Mouse (Mus musculus) kidney, embryonic 15.5 days (tissue): Measurements from ENCODE around the gene Abca17. TPM values are rescaled to one million over a fixed set of nuclear protein-coding genes. Genes with fewer than 3 reads are reported as not detected.

Source experiments
- ATAC-seq: fragments of 200-750 bp; cut with Nextera tagmentation; replicated peaks from 2 replicates; pipeline ENCODE4 v1.8.0; 2017; ENCODE audit warnings: moderate TSS enrichment; ENCODE audit not compliant: low FRiP score
- H3K27ac ChIP-seq: fragments of 300-500 bp; sonication (generic); 2 replicates; pipeline ENCODE4 v1.5.1; 2015; ENCODE audit warnings: mild to moderate bottlenecking, inconsistent platforms
- H3K27me3 ChIP-seq: fragments of 300-500 bp; sonication (generic); 2 replicates; pipeline ENCODE4 v1.6.1; 2015; ENCODE audit warnings: inconsistent platforms
- H3K36me3 ChIP-seq: fragments of 300-500 bp; sonication (generic); 2 replicates; pipeline ENCODE4 v1.6.1; 2015; ENCODE audit warnings: inconsistent platforms
- H3K4me1 ChIP-seq: fragments of 300-500 bp; sonication (generic); 2 replicates; pipeline ENCODE4 v1.6.1; 2015; ENCODE audit warnings: inconsistent platforms
- H3K4me2 ChIP-seq: fragments of 300-500 bp; sonication (generic); 2 replicates; pipeline ENCODE4 v1.6.1; 2015; ENCODE audit warnings: moderate library complexity, mild to moderate bottlenecking, inconsistent platforms
- H3K4me3 ChIP-seq: fragments of 300-500 bp; sonication (generic); replicated peaks from 2 replicates; pipeline ENCODE4 v1.5.1; 2015; ENCODE audit warnings: mild to moderate bottlenecking, inconsistent platforms
- H3K9ac ChIP-seq: fragments of 300-500 bp; sonication (generic); 2 replicates; pipeline ENCODE4 v1.6.1; 2015; ENCODE audit warnings: mild to moderate bottlenecking, inconsistent platforms
- H3K9me3 ChIP-seq: fragments of 300-500 bp; sonication (generic); replicated peaks from 2 replicates; pipeline ENCODE4 v1.6.1; 2016; ENCODE audit warnings: inconsistent platforms
- WGBS: fragments of 180-500 bp; shearing (Covaris S2); methylation state at CpG from one replicate; pipeline ENCODE4 v1.1.7; 2015; ENCODE audit warnings: mixed read lengths; 5-methylcytosine and 5-hydroxymethylcytosine counted together
- polyA plus RNA-seq: library from polyadenylated mRNA; unstranded; fragments of >200 nt; fragmentation: Nextera tagmentation; extraction: Ambion mirVana; gene quantifications from 2 replicates; pipeline ENCODE4 v1.2.1, GENCODE M21; 2015

Gene Abca17
- polyA plus RNA-seq, 1 experiment from 2014 or later: 0.27 TPM

- Histone ChIP-seq H3K27ac (no peak overlapping the region), H3K4me1 (0 out of 2 replicates have a peak, but pooled peaks cover 8% of the 10 kb centered on the region), H3K9me3 (no peaks in the 10 kb centered on the region), H3K9ac (no peak overlapping the region), H3K36me3 (peaks cover 18% of the 10 kb centered on the region), H3K4me2 (no peak overlapping the region), H3K4me3 (no peak overlapping the region), H3K27me3 (no peaks in the 10 kb centered on the region)
- peak; percentile 88 for ATAC-seq
- 69% methylated on average over 9 of the region's 9 CpGs for WGBS
Observed at GRCm38 (mm10) chr17:24362527-24362926, 11.7 kb upstream of the Abca17 start.

GRCm38 (mm10) chr17:24361291-24361690 lies 10.4 kb upstream of the Abca17 start:
- Histone ChIP-seq H3K27ac (no peak overlapping the region), H3K9me3 (no peaks in the 10 kb centered on the region), H3K4me1 (peaks cover 8% of the 10 kb centered on the region; the same call in 1 of the 2 replicates), H3K27me3 (no peaks in the 10 kb centered on the region), H3K4me3 (no peak overlapping the region), H3K4me2 (no peak overlapping the region), H3K36me3 (peaks cover 7% of the 10 kb centered on the region; the same call in 1 of the 2 replicates), H3K9ac (no peak overlapping the region)
- no peak for ATAC-seq
- 82% methylated on average over 5 of the region's 5 CpGs for WGBS

GRCm38 (mm10) chr17:24360841-24361240 lies 10.0 kb upstream of the Abca17 start:
- H3K36me3 ChIP-seq: peaks cover 3% of the 10 kb centered on the region; the same call in 1 of the 2 replicates
- ATAC-seq: 0 out of 2 replicates have a peak, but pooled peaks have one; percentile 15
- WGBS: 81% methylated on average over 8 of the region's 8 CpGs

GRCm38 (mm10) chr17:24359903-24360302 lies 9.0 kb upstream of the Abca17 start:
- 0 out of 2 replicates have a peak, but pooled peaks cover 3% of the 10 kb centered on the region for H3K36me3 ChIP-seq
- 0 out of 2 replicates have a peak overlapping the region, but pooled peaks have one; percentile 19 for H3K27ac ChIP-seq
- H3K9me3 ChIP-seq: no peaks in the 10 kb centered on the region
- ATAC-seq: no peak
- H3K9ac ChIP-seq: no peak overlapping the region
- no peak overlapping the region for H3K4me2 ChIP-seq
- peaks cover 8% of the 10 kb centered on the region; the same call in 1 of the 2 replicates for H3K4me1 ChIP-seq
- WGBS: 76% methylated on average over 2 of the region's 2 CpGs
- H3K4me3 ChIP-seq: no peak overlapping the region
- no peaks in the 10 kb centered on the region for H3K27me3 ChIP-seq

More at GRCm38 (mm10) chr17:24360841-24361240, 10.0 kb upstream of the Abca17 start:
- H3K9me3 ChIP-seq: no peaks in the 10 kb centered on the region
- H3K27ac ChIP-seq: no peak overlapping the region
- no peak overlapping the region for H3K4me3 ChIP-seq
- H3K4me1 ChIP-seq: peaks cover 8% of the 10 kb centered on the region; the same call in 1 of the 2 replicates
- H3K9ac ChIP-seq: no peak overlapping the region
- H3K4me2 ChIP-seq: no peak overlapping the region
- H3K27me3 ChIP-seq: no peaks in the 10 kb centered on the region

- WGBS: 91% methylated on average over 8 of the region's 8 CpGs
- Histone ChIP-seq H3K4me2 (no peak overlapping the region), H3K9me3 (no peaks in the 10 kb centered on the region), H3K4me3 (no peak overlapping the region), H3K27ac (0 out of 2 replicates have a peak overlapping the region, but pooled peaks have one; percentile 19), H3K4me1 (peaks cover 8% of the 10 kb centered on the region; the same call in 1 of the 2 replicates), H3K9ac (no peak overlapping the region), H3K36me3 (0 out of 2 replicates have a peak, but pooled peaks cover 1% of the 10 kb centered on the region), H3K27me3 (no peaks in the 10 kb centered on the region)
- no peak for ATAC-seq
Observed at GRCm38 (mm10) chr17:24359006-24359405, 8.1 kb upstream of the Abca17 start.

- ATAC-seq: no peak
- Histone ChIP-seq H3K9ac (no peak overlapping the region), H3K4me1 (peaks cover 30% of the 10 kb centered on the region), H3K4me2 (no peak overlapping the region), H3K4me3 (no peak overlapping the region), H3K27ac (no peak overlapping the region), H3K9me3 (no peaks in the 10 kb centered on the region), H3K27me3 (peaks cover 14% of the 10 kb centered on the region), H3K36me3 (no peaks in the 10 kb centered on the region)
- 63% methylated on average over 8 of the region's 8 CpGs for WGBS
Observed at GRCm38 (mm10) chr17:24355284-24355683, 4.4 kb upstream of the Abca17 start.

GRCm38 (mm10) chr17:24353960-24354359 lies 3.1 kb upstream of the Abca17 start:
- no peak overlapping the region for H3K4me3 ChIP-seq
- H3K27me3 ChIP-seq: peaks cover 25% of the 10 kb centered on the region
- H3K36me3 ChIP-seq: no peaks in the 10 kb centered on the region
- no peak overlapping the region for H3K4me2 ChIP-seq
- no peaks in the 10 kb centered on the region for H3K9me3 ChIP-seq
- no peak overlapping the region for H3K9ac ChIP-seq
- ATAC-seq: no peak
- H3K27ac ChIP-seq: no peak overlapping the region
- peaks cover 26% of the 10 kb centered on the region for H3K4me1 ChIP-seq
- 85% methylated on average over 3 of the region's 3 CpGs for WGBS

GRCm38 (mm10) chr17:24352370-24353194 lies 1.7 kb upstream of the Abca17 start:
- Histone ChIP-seq H3K27me3 (peaks cover 29% of the 10 kb centered on the region), H3K36me3 (no peaks in the 10 kb centered on the region), H3K4me1 (peaks cover 26% of the 10 kb centered on the region), H3K9ac (peak overlapping the region; percentile 73), H3K4me3 (peak overlapping the region; percentile 73), H3K27ac (peak overlapping the region; percentile 75), H3K9me3 (no peaks in the 10 kb centered on the region), H3K4me2 (peak overlapping the region; percentile 98)
- peak; percentile 59 for ATAC-seq
- WGBS: 2% methylated on average over 36 of the region's 36 CpGs

- WGBS: under 1% methylated on average over 50 of the region's 55 CpGs
- Histone ChIP-seq H3K36me3 (no peaks in the 10 kb centered on the region), H3K4me2 (peak within 1 kb of the TSS; percentile 98), H3K27me3 (peaks cover 29% of the 10 kb centered on the region), H3K4me3 (peak within 1 kb of the TSS; percentile 73), H3K27ac (peak within 1 kb of the TSS; percentile 75), H3K9ac (peak within 1 kb of the TSS; percentile 73), H3K9me3 (no peaks in the 10 kb centered on the region), H3K4me1 (peaks cover 26% of the 10 kb centered on the region)
- peak; percentile 96 for ATAC-seq
Observed at GRCm38 (mm10) chr17:24351760-24352357, 991 bp upstream of the Abca17 start, which contains the start of gene Abca3. TSS of gene Abca3 (plus strand) at chr17:24351950.

GRCm38 (mm10) chr17:24349176-24349575 lies 1.7 kb downstream of the Abca17 start:
- H3K4me2 ChIP-seq: no peak overlapping the region
- no peak overlapping the region for H3K27ac ChIP-seq
- H3K9ac ChIP-seq: no peak overlapping the region
- H3K36me3 ChIP-seq: no peaks in the 10 kb centered on the region
- no peaks in the 10 kb centered on the region for H3K9me3 ChIP-seq
- no peak overlapping the region for H3K4me3 ChIP-seq
- WGBS: 82% methylated on average over 2 of the region's 2 CpGs
- peaks cover 26% of the 10 kb centered on the region for H3K4me1 ChIP-seq
- peaks cover 29% of the 10 kb centered on the region for H3K27me3 ChIP-seq
- ATAC-seq: no peak

- 52% methylated on average over 7 of the region's 7 CpGs for WGBS
- Histone ChIP-seq H3K4me3 (no peak overlapping the region), H3K36me3 (no peaks in the 10 kb centered on the region), H3K27ac (no peak overlapping the region), H3K4me1 (peaks cover 10% of the 10 kb centered on the region), H3K27me3 (peaks cover 29% of the 10 kb centered on the region), H3K9ac (no peak overlapping the region), H3K4me2 (no peak overlapping the region), H3K9me3 (no peaks in the 10 kb centered on the region)
- no peak for ATAC-seq
Observed at GRCm38 (mm10) chr17:24346831-24347230, 4.0 kb downstream of the Abca17 start.

GRCm38 (mm10) chr17:24344672-24345071 lies 6.2 kb downstream of the Abca17 start:
- 79% methylated on average over 8 of the region's 8 CpGs for WGBS
- no peak for ATAC-seq
- no peaks in the 10 kb centered on the region for H3K9me3 ChIP-seq
- H3K4me2 ChIP-seq: no peak overlapping the region
- H3K27me3 ChIP-seq: peaks cover 10% of the 10 kb centered on the region
- H3K36me3 ChIP-seq: no peaks in the 10 kb centered on the region
- no peak overlapping the region for H3K27ac ChIP-seq
- H3K9ac ChIP-seq: no peak overlapping the region
- H3K4me3 ChIP-seq: no peak overlapping the region
- no peaks in the 10 kb centered on the region for H3K4me1 ChIP-seq
